Mouse (Mus musculus) C2C12 (cell line): Measurements from ENCODE around the gene Myo15. TPM values are rescaled to one million over a fixed set of nuclear protein-coding genes. Genes with fewer than 3 reads are reported as not detected.

Experiments used
- H3K27me3 ChIP-seq: one replicate; pipeline ENCODE4 v1.6.1; 2011; ENCODE audit not compliant: control insufficient read depth, insufficient read depth, insufficient read length
- H3K36me3 ChIP-seq: one replicate; pipeline ENCODE4 v1.6.1; 2011; ENCODE audit not compliant: control insufficient read depth, insufficient read depth
- H3K4me3 ChIP-seq: one replicate; pipeline ENCODE4 v1.5.1; 2011; ENCODE audit warnings: mild to moderate bottlenecking, control low read depth; ENCODE audit not compliant: poor library complexity, insufficient read depth, severe bottlenecking
- H3K79me2 ChIP-seq: one replicate; pipeline ENCODE4 v1.6.1; 2011; ENCODE audit not compliant: control insufficient read depth, insufficient read depth
- H3K79me3 ChIP-seq: one replicate; pipeline ENCODE4 v1.6.1; 2011; ENCODE audit warnings: low read depth, control low read depth
- H3ac ChIP-seq: one replicate; pipeline ENCODE3; 2011; ENCODE audit warnings: low read depth; ENCODE audit not compliant: control insufficient read depth, insufficient read length
- CEBPB ChIP-seq: IDR thresholded peaks from one replicate; pipeline ENCODE4 v1.6.1; 2011; ENCODE audit warnings: low read depth, mild to moderate bottlenecking, control low read depth, moderate library complexity
- CTCF ChIP-seq: IDR thresholded peaks from one replicate; pipeline ENCODE4 v1.5.1; 2011; ENCODE audit not compliant: control insufficient read depth, insufficient read depth, insufficient read length
- FOSL1 ChIP-seq: IDR thresholded peaks from one replicate; pipeline ENCODE4 v1.8.0; 2011; ENCODE audit warnings: mild to moderate bottlenecking, low read length; ENCODE audit not compliant: poor library complexity, insufficient read depth, severe bottlenecking
- MAX ChIP-seq: IDR thresholded peaks from one replicate; pipeline ENCODE4 v1.6.1; 2011; ENCODE audit warnings: mild to moderate bottlenecking, control low read depth
- MYOD1 ChIP-seq: IDR thresholded peaks from one replicate; pipeline ENCODE4 v1.6.1; 2011; ENCODE audit warnings: low read depth; ENCODE audit not compliant: control insufficient read depth, insufficient read length
- MYOG ChIP-seq: IDR thresholded peaks from one replicate; pipeline ENCODE4 v1.6.1; 2011; ENCODE audit not compliant: control insufficient read depth, insufficient read length; ENCODE audit errors: extremely low read depth
- USF1 ChIP-seq: IDR thresholded peaks from one replicate; pipeline ENCODE4 v1.6.1; 2011; ENCODE audit warnings: low read depth, mild to moderate bottlenecking, control low read depth, moderate library complexity
- long read RNA-seq, 2 experiments: library from polyadenylated mRNA; unstranded; transcript quantifications; one replicate each; pipeline ENCODE4 v2.0.0; 2019 to 2020
- polyA plus RNA-seq: library from polyadenylated mRNA; unstranded; fragments of >200 nt; fragmentation: generic; extraction: Trizol; gene quantifications from one replicate; pipeline ENCODE4 v1.2.1, GENCODE M21; 2012; ENCODE audit warnings: missing spikeins

Myo15 gene
- polyA plus RNA-seq: not detected
- long read RNA-seq, experiment 1: 0 reads
- long read RNA-seq, experiment 2: 0 reads

DNA sequence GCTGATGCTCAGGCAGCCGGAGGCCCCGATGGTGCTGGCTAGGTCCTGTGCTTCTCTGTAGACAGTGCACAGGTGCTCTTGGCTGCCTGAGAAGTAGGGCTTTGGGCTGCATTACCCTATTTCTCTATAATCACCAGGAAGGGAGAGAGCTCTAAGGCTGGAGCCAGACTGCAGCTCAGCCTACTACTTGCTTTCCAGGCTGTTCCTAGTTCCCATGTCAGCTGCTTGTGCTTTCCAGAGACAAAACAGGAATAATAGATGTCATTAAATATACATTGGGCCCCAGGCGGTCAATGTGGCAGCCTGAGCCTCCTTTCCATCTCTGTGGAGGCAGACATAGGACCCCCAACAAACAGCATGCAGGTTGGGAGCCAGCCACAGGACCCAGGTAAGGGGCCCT lies at the start of gene Myo15:
Gene Myo15, plus strand, starts transcription at position 301 of the 400 bp plus-strand sequence.
- H3K79me2 ChIP-seq: no peaks in the 10 kb centered on the region
- H3ac ChIP-seq: no peak within 1 kb of the TSS
- H3K27me3 ChIP-seq: no peaks in the 10 kb centered on the region
- no peaks in the 10 kb centered on the region for H3K79me3 ChIP-seq
- peaks cover 40% of the 10 kb centered on the region for H3K36me3 ChIP-seq
- TF ChIP-seq MYOG: no peak
- no peak for TF ChIP-seq FOSL1
- TF ChIP-seq MAX: no peak
- TF ChIP-seq CTCF: no peak
- no peak for TF ChIP-seq CEBPB
- TF ChIP-seq USF1: no peak
- no peak for TF ChIP-seq MYOD1
- no peak within 1 kb of the TSS for H3K4me3 ChIP-seq

DNA sequence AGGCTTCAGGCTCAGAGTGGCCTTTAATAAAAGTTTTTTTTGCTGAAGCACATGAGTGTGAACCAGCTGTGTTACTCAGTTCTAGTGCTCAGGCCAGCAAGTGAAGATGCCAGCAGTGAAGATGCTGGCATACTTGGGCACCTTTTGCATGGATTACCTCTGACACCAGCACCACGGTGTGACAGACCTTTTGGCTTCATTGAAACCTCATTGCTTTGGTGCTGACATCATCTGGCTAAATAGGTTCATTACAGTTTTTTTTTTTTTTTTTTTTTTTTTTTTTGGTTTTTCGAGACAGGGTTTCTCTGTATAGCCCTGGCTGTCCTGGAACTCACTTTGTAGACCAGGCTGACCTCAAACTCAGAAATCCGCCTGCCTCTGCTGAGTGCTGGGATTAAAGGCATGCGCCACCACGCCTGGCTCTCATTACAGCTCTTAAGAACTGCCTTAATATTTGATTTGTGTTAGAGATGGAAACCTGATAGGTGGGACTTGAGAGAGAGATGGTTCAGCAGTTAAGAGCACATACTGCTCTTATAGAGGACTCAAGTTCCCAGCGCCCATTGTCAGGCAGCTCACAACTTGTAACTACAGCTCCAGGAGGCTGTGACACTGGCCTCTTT lies 47.0 kb upstream of the Myo15 start:
- Histone ChIP-seq H3K36me3 (no peaks in the 10 kb centered on the region), H3K79me2 (peaks cover 28% of the 10 kb centered on the region), H3ac (no peak overlapping the region), H3K4me3 (no peak overlapping the region), H3K27me3 (no peaks in the 10 kb centered on the region), H3K79me3 (peaks cover 3% of the 10 kb centered on the region)
- TF ChIP-seq USF1 (no peak), MAX (no peak), MYOG (no peak), CTCF (no peak), CEBPB (no peak), FOSL1 (no peak), MYOD1 (no peak)

DNA sequence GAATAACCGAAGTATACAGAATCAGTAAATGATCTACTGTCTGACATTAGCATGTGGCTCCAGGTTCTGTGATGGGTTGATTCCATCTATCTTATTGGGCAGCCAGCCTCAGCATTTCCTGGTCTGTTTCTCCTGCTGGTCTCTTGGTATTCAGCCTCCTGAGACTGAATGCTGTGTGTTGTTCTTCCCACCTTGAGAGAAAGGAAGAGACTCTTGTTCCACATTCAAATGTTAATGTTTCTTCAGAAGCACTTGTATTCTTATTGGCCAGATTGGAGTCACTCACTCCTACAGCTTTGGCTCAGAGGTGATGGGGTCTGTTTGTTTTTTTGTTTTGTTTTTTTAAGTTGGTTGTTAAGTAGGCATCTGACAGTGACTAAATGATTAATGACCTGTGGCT lies 46.1 kb upstream of the Myo15 start:
- Histone ChIP-seq H3K27me3 (no peaks in the 10 kb centered on the region), H3ac (no peak overlapping the region), H3K79me3 (peaks cover 3% of the 10 kb centered on the region), H3K79me2 (peaks cover 23% of the 10 kb centered on the region), H3K4me3 (no peak overlapping the region), H3K36me3 (no peaks in the 10 kb centered on the region)
- no peak for TF ChIP-seq MAX
- no peak for TF ChIP-seq FOSL1
- TF ChIP-seq MYOD1: no peak
- no peak for TF ChIP-seq USF1
- TF ChIP-seq CEBPB: no peak
- TF ChIP-seq CTCF: no peak

DNA sequence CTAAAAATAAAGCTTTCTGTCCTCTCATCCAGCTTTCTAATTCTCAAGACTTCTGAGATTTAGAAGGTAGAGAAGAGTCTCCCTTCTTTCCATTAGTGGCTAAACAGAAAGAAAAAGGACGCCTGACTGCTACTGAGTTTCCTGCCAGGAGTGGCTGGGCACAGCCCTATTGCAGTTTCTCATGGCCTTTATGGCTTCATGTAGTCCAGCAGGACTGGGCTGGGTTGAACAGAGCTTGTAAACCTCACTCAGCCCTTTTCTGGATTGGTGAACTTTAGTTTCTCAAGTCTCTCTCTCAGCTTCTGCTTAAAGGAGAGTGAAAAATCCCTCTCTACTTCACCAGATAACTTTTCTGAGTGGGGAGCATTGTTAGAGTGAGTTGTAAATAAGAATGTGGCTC lies 42.7 kb upstream of the Myo15 start:
- Histone ChIP-seq H3ac (no peak overlapping the region), H3K4me3 (no peak overlapping the region), H3K27me3 (no peaks in the 10 kb centered on the region), H3K79me2 (peaks cover 5% of the 10 kb centered on the region), H3K36me3 (no peaks in the 10 kb centered on the region), H3K79me3 (no peaks in the 10 kb centered on the region)
- TF ChIP-seq MYOG (no peak), CTCF (no peak), USF1 (no peak), MAX (no peak), CEBPB (no peak), MYOD1 (no peak), FOSL1 (no peak)

DNA sequence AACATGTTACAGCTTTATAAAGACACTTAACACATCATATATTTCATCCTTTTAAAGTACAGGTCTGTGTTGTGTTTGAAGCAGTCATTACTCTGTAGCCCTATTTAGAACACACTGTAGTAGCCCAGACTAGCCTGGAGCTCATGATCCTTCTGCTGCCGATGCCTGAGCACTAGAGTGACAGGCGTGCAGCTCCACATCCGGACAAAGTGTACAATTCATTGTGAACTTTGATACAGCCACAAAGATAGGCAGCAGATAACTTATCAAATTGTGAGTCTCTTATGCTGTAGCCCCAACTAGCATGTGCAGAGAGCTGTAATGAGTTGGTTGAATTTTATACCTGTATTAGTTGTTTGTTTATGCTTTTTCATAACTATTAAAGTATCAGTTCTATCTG lies 41.5 kb upstream of the Myo15 start:
- no peak for TF ChIP-seq FOSL1
- no peak for TF ChIP-seq MYOD1
- TF ChIP-seq USF1: no peak
- TF ChIP-seq CTCF: no peak
- no peak for TF ChIP-seq MAX
- no peak for TF ChIP-seq MYOG
- TF ChIP-seq CEBPB: no peak
- Histone ChIP-seq H3K36me3 (peaks cover 8% of the 10 kb centered on the region), H3K4me3 (no peak overlapping the region), H3K79me3 (no peaks in the 10 kb centered on the region), H3K79me2 (peaks cover 5% of the 10 kb centered on the region), H3ac (no peak overlapping the region), H3K27me3 (no peaks in the 10 kb centered on the region)

DNA sequence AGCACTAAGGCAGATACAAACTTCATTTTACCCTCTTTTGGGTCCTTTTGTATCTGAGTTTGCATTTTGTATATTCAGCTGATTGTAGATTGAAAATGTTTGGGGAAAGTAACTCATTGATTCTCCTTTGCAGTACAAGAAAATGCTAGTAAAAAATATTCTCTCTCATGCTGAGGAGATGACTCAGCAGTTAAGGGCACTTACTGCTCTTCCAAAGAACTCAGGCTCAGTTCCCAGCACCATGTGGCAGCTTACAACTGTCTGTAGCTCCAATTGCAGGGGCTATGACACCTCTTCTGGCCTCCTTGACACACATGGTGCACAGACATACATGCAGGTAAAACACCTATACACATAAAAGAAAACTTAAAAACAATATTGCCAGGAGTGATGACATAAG lies 35.6 kb upstream of the Myo15 start:
- peaks cover 7% of the 10 kb centered on the region for H3K79me2 ChIP-seq
- H3K36me3 ChIP-seq: peaks cover 40% of the 10 kb centered on the region
- peaks cover 2% of the 10 kb centered on the region for H3K79me3 ChIP-seq
- TF ChIP-seq MYOG: no peak
- no peak for TF ChIP-seq CEBPB
- TF ChIP-seq USF1: no peak
- TF ChIP-seq CTCF: no peak
- no peak for TF ChIP-seq MAX
- TF ChIP-seq FOSL1: no peak
- TF ChIP-seq MYOD1: no peak
- no peak overlapping the region for H3K4me3 ChIP-seq
- no peak overlapping the region for H3ac ChIP-seq
- H3K27me3 ChIP-seq: no peaks in the 10 kb centered on the region
